Mouse (Mus musculus) lung, adult 2 months (tissue): ENCODE measurements around the gene Tanc1. TPM values are rescaled to one million over a fixed set of nuclear protein-coding genes. Genes with fewer than 3 reads are reported as not detected.

Source experiments
- DNase-seq: peaks from one replicate; pipeline ENCODE4 v3.0.0; 2022
- H3K4me1 ChIP-seq: fragments of 200-500 bp; 2 replicates; pipeline ENCODE4 v1.6.1; 2011; ENCODE audit warnings: low read length; ENCODE audit not compliant: control insufficient read depth, insufficient read depth
- H3K4me3 ChIP-seq: fragments of 200-500 bp; replicated peaks from 2 replicates; pipeline ENCODE3; 2011; ENCODE audit warnings: low read depth, mild to moderate bottlenecking, control low read depth, low read length; ENCODE audit errors: extremely low read depth
- CTCF ChIP-seq: fragments of 200-500 bp; IDR thresholded peaks from 2 replicates; pipeline ENCODE4 v1.5.1; 2011; ENCODE audit warnings: mild to moderate bottlenecking, low read length, control low read depth; ENCODE audit not compliant: insufficient read depth
- POLR2A ChIP-seq: fragments of 200-500 bp; IDR thresholded peaks from 2 replicates; pipeline ENCODE4 v1.6.1; 2011; ENCODE audit warnings: low read depth, mild to moderate bottlenecking, control low read depth, low read length, borderline replicate concordance; ENCODE audit errors: extremely low read depth
- WGBS: fragments of 180-500 bp; shearing (Covaris S2); methylation state at CpG from one replicate; pipeline ENCODE4 v1.1.7; 2018; 5-methylcytosine and 5-hydroxymethylcytosine counted together
- polyA plus RNA-seq: library from polyadenylated mRNA; depleted of rRNA; stranded (reverse); fragments of >200 nt; gene quantifications from 2 replicates; pipeline ENCODE4 v1.2.3, GENCODE M21; 2012

The Tanc1 gene
- polyA plus RNA-seq, 1 experiment = 29.0 TPM

- 12% methylated on average over 16 of the region's 16 CpGs for WGBS
- TF ChIP-seq POLR2A (no peak), CTCF (no peak)
- Histone ChIP-seq H3K4me1 (peaks cover 15% of the 10 kb centered on the region), H3K4me3 (no peak overlapping the region)
- DNase-seq = no peak
These were observed 86.1 kb downstream of the Tanc1 start for GRCm38 (mm10) chr2:59697722-59698634.

GRCm38 (mm10) chr2:59698635-59699300 lies 86.9 kb downstream of the Tanc1 start:
- H3K4me3 ChIP-seq = no peak overlapping the region
- no peak for DNase-seq
- WGBS = 63% methylated on average over 7 of the region's 7 CpGs
- no peak for TF ChIP-seq POLR2A
- TF ChIP-seq CTCF = no peak
- H3K4me1 ChIP-seq = peaks cover 8% of the 10 kb centered on the region

DNA sequence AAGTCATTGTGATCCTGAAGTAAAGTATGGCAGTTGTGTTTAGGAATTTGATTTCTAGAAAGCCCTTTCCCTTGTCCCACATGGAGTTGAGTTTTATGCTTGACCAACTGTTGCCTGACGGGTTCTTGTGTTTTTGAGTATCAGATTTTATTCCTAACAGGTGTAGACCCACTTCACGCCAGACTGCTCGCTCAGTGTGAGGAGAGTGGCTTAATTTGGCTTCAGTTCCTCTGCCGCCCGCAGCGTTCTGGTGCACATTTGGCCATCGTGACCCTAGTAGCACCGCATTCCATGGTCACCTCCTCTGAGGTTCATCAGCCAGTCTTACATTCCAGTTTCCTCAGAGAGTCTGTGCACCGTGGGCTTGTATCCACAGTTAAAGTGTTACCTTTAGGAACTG lies 88.1 kb downstream of the Tanc1 start:
- no peak for DNase-seq
- TF ChIP-seq POLR2A = no peak
- no peak for TF ChIP-seq CTCF
- H3K4me3 ChIP-seq = no peak overlapping the region
- peaks cover 8% of the 10 kb centered on the region for H3K4me1 ChIP-seq
- WGBS = 74% methylated on average over 9 of the region's 9 CpGs

- WGBS = 77% methylated on average over 12 of the region's 12 CpGs
- DNase-seq = no peak
- TF ChIP-seq CTCF (no peak), POLR2A (no peak)
- Histone ChIP-seq H3K4me3 (no peak overlapping the region), H3K4me1 (0 out of 2 replicates have a peak, but pooled peaks cover 2% of the 10 kb centered on the region)
These were observed 93.4 kb downstream of the Tanc1 start for GRCm38 (mm10) chr2:59705221-59705620.

DNA sequence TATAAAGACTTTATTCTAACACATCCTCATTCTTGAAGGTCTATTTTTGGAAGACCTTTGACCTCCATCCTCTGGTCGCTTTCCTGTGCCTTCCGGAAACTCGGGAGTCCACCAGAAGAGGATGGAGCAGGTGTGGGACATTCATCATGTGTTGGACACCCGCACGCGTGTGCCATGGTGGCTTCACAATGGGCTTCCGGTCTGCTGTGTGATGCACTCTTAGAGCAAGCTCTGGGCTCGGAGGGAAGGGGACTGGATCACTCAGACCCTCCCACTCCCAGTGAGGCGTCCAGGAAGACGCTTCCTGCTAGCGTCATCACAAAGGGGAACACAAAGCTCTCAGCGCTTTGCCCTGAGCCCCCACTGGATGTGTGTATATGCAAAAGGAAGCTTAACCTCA lies 95.0 kb downstream of the Tanc1 start:
- Histone ChIP-seq H3K4me3 (no peak overlapping the region), H3K4me1 (0 out of 2 replicates have a peak, but pooled peaks cover 2% of the 10 kb centered on the region)
- 46% methylated on average over 12 of the region's 12 CpGs for WGBS
- DNase-seq = no peak
- no peak for TF ChIP-seq POLR2A
- TF ChIP-seq CTCF = no peak

GRCm38 (mm10) chr2:59707922-59708706 lies 96.3 kb downstream of the Tanc1 start:
- TF ChIP-seq POLR2A (no peak), CTCF (no peak)
- Histone ChIP-seq H3K4me3 (no peak overlapping the region), H3K4me1 (0 out of 2 replicates have a peak, but pooled peaks cover 2% of the 10 kb centered on the region)
- DNase-seq = no peak
- WGBS = 64% methylated on average over 13 of the region's 13 CpGs

DNA sequence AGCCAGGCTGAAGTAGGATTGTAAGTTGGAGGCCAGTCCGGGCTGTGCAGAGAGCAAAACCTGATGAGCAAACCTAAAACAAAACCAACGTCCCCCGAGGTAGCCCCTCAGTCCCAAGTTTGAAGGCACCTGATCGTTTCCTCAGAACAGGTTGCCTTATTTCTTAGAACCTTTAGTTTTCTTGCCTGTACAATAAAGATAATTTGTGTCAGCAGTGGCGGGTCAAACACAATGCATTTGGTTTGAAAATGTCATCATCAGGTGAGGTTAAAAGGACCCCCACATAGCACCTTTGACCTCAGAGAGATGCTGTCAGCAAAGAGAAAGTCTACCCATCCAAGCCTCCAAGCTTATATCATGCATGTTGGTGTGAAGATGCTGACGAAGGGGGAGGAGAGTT lies 98.9 kb downstream of the Tanc1 start:
- WGBS = 92% methylated on average over 6 of the region's 6 CpGs
- H3K4me3 ChIP-seq = no peak overlapping the region

DNA sequence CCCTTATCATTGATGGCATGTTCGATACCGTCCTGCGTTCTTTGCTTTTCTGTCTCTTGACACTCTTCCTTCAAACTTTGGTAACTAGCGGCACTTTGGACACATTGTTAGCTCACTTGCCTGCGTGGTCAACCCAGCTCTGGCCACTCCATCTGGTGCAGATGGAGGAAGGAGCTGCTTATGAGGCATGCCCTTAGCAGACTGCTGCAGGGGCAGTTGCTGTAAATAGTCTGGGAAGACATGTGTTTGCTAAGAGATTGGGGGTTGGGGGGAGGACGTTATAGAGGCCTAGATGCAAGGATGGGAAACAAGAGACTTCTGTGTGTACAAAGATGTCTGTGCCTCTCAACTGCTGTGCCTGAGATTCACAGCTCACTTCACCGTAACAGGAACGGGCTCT lies 100.2 kb downstream of the Tanc1 start:
- no peak for TF ChIP-seq POLR2A
- no peak for TF ChIP-seq CTCF
- Histone ChIP-seq H3K4me3 (no peak overlapping the region), H3K4me1 (peaks cover 6% of the 10 kb centered on the region; the same call in 1 of the 2 replicates)
- no peak for DNase-seq
- 68% methylated on average over 8 of the region's 8 CpGs for WGBS

More for the DNA sequence above, 98.9 kb downstream of the Tanc1 start:
- peaks cover 8% of the 10 kb centered on the region; the same call in 1 of the 2 replicates for H3K4me1 ChIP-seq
- no peak for DNase-seq
- TF ChIP-seq CTCF (no peak), POLR2A (no peak)

DNA sequence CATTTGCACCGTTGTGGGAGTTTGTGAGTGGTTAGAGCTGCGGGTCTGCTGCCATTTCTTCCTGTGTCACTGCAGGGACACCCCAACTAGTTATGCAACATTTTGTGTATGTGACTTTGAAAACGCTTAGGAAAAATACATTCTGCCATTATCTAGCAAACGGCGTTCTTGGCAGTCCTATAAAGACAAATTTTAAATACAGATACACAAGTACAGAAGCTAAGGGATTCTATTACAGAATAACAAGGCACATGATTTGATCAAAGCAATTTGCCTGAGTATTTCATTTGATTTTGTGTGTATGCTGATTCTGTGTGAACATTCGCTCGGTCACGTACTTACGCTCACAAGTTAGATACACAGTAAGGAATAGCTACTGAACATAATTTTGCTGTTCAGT lies 100.6 kb downstream of the Tanc1 start:
- DNase-seq = no peak

More for the DNA sequence above, 100.6 kb downstream of the Tanc1 start:
- H3K4me1 ChIP-seq = peaks cover 6% of the 10 kb centered on the region; the same call in 1 of the 2 replicates
- no peak overlapping the region for H3K4me3 ChIP-seq
- TF ChIP-seq POLR2A = no peak
- no peak for TF ChIP-seq CTCF
- 78% methylated on average over 9 of the region's 9 CpGs for WGBS
